Mouse (Mus musculus): ENCODE measurements around the gene Sfrp2. TPM values are rescaled to one million over a fixed set of nuclear protein-coding genes. Genes with fewer than 3 reads are reported as not detected.
A peak's percentile ranks its signal among the peaks of the same experiment; 100 is the strongest.

Sfrp2 gene
- total RNA-seq (2021) = 10 to 100 TPM; 19.2 to 19.4 TPM
- long read RNA-seq, experiment 1, transcript Sfrp2-201 (3 exons, 2,003 nt) = major isoform, 29 of 29 reads
- long read RNA-seq, experiment 1, partial matches to known transcripts = 0 of 29 reads
- long read RNA-seq, experiment 1, other reads (novel, unspliced or antisense) = 0 of 29 reads
- long read RNA-seq, experiment 2, transcript Sfrp2-201 (3 exons, 2,003 nt) = major isoform, 39 of 40 reads
- long read RNA-seq, experiment 2, partial matches to known transcripts = 0 of 40 reads
- long read RNA-seq, experiment 2, other reads (novel, unspliced or antisense) = 1 of 40 reads

- DNase-seq = peak; percentile 55
Measured at GRCm38 (mm10) chr3:83765871-83766725, at the start of gene Sfrp2. Gene Sfrp2, plus strand, starts transcription at chr3:83766321.

- no peak for DNase-seq
Measured at GRCm38 (mm10) chr3:83717643-83718231, 48.4 kb upstream of the Sfrp2 start.

GRCm38 (mm10) chr3:83718662-83719061 is 47.5 kb upstream of the Sfrp2 start:
- no peak for DNase-seq

DNA sequence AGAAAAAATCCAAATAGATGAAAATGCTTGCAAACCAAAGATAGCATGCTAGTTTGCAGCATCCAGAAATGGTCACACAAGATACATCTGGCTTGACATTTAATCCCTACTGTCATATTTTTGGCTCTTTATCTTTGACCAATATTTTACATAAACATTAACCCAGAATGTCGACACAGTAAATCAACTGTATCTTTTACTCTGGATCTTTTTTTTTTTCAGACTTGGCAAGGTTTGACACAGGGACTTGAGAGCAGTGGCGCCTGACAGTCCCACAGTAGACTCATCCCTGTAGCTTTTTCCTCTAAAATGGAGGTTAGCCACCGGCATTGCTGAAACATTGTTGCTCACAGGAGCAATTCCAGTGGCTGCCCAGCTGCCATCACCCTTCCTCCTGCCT is 37.9 kb upstream of the Sfrp2 start:
- no peak for DNase-seq

DNA sequence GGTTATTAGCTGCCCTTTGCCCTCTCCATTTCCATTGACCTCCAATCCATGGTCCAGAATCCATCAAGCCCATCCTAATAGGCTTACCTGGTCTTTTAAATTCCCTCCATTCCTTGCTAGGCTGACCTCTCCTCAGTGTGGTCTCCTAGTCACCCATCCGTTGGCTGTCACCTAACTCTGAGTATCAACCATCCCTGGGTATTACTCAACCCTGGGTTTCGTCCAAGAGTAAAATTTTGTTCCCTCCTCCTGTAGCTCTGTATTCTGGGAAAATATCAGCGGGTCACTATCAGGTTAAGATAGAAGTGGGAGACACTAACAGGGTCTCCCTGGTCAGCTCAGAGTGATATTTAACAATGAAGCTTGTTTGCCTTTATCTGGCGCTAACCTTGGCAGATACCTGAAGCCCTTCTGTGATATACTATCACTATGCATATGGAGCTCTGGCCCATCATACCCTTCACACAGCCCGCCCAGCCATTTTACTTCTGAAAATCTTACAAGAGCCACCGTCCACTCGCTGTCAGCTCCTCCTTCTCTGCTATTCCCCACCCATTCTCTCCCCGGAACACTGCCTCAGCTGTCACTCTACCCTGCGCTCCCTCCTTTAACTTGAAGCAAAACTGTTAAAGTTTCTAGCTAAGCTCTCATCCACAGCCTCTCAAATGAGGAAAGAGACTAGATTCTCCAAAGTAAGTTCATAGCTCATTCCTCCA is 37.3 kb upstream of the Sfrp2 start:
- no peak for DNase-seq

DNA sequence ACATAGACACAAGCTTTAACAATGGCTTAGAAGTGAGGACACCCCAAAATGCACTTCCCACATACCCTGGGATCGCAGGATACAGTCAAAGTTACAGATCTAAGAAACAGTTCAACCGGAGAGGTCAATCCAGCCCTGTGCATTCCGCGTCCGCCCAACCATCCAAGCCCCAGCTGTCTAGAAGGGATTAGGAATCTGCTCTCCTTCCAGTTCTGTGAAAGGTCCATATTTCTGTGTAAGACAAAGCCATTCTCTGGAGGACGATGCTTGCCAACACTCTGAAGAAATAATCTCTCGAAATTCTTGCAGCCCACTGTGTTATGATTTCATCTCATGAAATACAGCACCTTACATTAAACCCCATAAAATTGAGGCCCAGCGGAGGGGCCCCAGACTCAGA is 32.1 kb upstream of the Sfrp2 start:
- no peak for DNase-seq

DNA sequence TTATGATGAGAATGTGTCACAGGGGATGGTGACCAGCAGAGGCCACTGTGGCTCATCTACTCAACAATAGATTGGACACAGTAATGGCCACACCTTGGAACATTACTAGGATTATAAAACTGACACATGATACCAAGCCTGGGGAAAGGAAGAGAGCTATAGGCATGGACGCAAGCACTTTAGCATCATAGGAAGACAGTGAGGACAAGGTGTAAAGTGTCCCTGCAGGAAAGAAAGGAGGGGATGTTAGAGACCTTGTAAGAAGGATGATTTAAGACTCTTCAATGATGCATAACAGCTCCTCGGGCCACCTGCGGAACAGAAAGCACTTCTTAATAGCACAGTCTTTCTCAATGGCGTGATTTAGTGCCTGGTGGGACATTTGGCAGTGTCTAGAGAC is 29.1 kb upstream of the Sfrp2 start:
- no peak for DNase-seq

- no peak for DNase-seq
Measured at GRCm38 (mm10) chr3:83740246-83740645, 25.9 kb upstream of the Sfrp2 start.

DNA sequence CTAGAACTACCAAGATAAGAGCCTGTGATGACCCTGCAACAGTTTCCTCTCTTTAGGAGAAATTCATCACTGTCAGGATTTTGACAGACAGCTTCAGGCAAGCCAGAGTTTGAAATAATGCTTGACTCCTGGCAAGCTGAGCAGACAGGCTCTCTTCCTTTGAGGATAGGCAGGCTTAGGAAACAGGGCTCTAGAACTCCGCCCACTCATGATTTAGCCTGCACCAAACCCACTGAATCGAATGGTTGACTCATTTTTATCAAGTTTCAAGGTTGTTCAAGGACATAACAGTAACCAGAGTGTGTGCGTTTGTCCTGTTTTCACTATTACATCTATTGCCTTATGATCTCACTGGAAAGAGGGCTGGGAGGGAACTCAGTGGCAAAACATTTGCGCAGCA is 18.8 kb upstream of the Sfrp2 start:
- no peak for DNase-seq

DNA sequence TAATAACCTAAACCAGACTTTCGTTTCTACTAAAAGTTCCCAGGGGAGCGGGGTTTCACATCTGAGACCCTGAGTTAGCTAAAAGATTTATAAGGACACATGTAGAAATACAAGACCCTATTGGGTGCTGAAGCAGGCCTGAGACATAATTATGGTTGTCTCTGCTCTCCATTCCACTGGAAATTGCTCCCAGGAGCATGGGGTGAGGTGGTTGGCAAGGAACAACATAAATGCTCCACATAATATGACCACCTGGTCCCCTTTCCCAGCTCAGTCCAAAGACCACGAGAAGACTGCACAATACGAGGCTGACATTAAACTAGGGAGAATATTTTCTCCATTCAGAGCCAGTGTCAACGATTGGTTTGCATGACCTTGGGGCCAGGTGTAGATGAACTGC is 18.2 kb upstream of the Sfrp2 start:
- DNase-seq = no peak

DNA sequence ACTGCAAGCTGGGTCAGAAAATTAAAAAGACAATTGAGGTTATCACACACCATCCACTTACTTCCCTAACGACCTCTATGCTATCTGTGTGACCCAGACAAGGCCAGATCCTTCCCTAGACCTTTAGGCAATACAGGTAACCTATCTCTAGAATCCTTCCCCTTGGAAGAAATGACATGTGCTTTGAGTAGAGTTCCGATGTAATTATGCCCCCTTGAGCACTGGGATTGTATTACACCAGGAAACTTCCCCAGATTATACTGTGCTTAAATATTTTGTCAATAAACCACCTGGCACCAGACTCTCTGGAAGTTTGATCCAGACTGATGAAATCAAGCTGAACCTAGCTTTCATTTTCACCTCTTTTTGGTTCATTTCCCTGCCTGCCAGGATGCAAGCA is 14.5 kb upstream of the Sfrp2 start:
- DNase-seq = no peak

DNA sequence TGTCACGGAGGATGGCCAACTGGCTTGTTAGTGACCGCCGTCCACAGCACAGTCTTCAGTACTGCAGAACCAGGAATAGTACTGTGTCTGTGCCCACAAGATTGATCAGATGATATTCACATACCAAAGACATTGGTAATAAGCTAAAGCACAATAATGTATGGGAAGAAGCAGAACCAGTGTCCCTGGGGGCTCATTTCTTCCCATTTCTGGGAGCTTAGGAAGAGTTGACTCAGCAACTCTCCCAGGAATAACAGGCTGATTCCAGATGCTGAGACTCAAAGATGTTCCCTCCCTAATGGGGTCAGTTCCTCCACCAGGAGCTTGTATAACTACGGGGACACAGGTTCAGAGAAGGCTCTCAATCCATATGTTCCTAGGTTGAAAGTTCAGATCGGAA is 13.9 kb upstream of the Sfrp2 start:
- no peak for DNase-seq

DNA sequence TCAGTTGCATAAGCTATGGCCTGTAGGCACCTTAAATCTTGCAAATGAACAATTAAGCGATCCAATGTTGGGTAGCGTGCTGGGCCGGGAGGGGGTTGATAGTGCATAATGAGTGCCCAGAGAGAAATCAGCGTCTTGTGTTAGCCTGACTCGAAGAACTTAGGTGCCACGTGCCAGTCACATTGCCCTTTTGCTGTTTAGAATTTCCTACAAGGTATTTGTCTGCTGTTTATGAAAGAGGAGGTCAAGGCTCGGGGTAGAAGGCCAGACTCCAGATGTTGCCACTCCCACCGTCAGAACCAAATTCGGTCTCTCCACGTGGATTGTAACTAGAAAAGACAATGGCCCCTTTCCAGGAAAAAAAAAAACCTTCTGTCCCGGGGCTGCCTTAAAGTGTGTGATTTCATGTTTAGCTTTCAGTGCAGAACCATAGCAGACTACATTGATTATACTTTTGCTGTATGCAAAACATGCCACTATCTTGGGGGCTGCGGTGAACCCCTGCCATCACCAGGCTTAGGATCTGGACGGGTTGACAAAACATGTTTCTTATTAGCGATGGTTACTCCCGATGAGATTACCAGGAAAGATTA is 11.0 kb upstream of the Sfrp2 start:
- DNase-seq = no peak

DNA sequence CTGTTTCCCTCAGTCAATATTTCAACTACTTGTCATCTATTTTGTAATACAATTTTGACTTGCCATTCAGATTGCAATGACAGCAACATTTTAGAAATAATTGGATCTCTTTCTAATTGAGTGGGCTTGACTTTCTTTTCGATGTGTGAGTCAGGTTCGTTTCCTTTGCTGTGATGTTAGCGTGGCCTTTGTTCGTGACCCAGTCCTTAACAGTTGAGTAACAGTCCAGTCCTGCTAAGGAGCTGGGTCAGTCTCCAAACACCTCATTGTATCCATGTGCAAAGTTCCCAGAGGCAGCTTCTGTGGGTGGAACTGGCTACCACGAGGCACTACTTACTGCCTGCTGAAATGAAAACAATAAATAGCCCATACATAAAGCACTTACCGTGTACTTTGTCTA is 10.5 kb upstream of the Sfrp2 start:
- no peak for DNase-seq

- DNase-seq = no peak
Measured at GRCm38 (mm10) chr3:83762361-83762760, 3.8 kb upstream of the Sfrp2 start.

- peak; percentile 84 for DNase-seq
Measured at GRCm38 (mm10) chr3:83763551-83764548, 2.3 kb upstream of the Sfrp2 start.

- DNase-seq = no peak
Measured at GRCm38 (mm10) chr3:83766726-83767070, 577 bp downstream of the Sfrp2 start.

DNA sequence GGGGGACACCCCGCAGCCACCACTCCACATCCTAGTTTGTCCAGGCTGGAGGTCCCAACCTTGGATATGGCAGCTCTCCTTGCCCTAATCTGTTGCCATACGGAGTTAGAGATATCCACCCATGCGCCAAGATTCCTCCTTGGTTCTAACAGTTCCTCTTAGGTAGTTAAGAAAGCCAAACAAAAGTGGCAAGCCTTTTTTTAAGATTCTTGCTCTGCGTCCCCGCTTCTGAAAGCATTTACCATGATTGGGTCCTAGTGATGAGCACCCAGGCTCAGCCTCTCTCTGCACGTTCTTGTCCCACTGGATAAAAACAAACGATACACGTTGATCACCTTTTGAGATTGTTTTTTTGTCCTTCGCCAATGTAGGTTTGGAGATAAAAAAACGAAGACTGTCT is 1.0 kb downstream of the Sfrp2 start:
- DNase-seq = no peak

- no peak for DNase-seq
Measured at GRCm38 (mm10) chr3:83768293-83769035, 2.3 kb downstream of the Sfrp2 start.

GRCm38 (mm10) chr3:83769036-83769410 is 2.9 kb downstream of the Sfrp2 start:
- DNase-seq = no peak

Measured in gastrocnemius, postnatal 10 days (tissue).